Mouse (Mus musculus) left cerebral cortex, adult 18-20 months (tissue): ENCODE measurements around the gene Disp3. TPM values are rescaled to one million over a fixed set of nuclear protein-coding genes. Genes with fewer than 3 reads are reported as not detected.
A peak's percentile ranks its signal among the peaks of the same experiment; 100 is the strongest.

Source experiments
- DNase-seq, 2 experiments: peaks; one replicate each; pipeline ENCODE4 v3.0.0; 2021 to 2022; ENCODE audit warnings: low spot score in 2 of 2, mixed read lengths in 1 of 2
- long read RNA-seq, 2 experiments: library from polyadenylated mRNA; stranded (forward); transcript quantifications; one replicate each; pipeline ENCODE4 v2.0.0; 2021
- total RNA-seq, 2 experiments: library from RNA; stranded (reverse); gene quantifications; 2 replicates each; pipeline ENCODE4 v1.2.3; 2021

Disp3 gene
- 10 to 100 TPM; 23.4 to 30.0 TPM for total RNA-seq
- long read RNA-seq, experiment 1, full-length matches to known transcripts, result 31 of 55 reads
- long read RNA-seq, experiment 1, partial matches to known transcripts, result 11 of 55 reads
- long read RNA-seq, experiment 1, other reads (novel, unspliced or antisense), result 13 of 55 reads
- long read RNA-seq, experiment 2, full-length matches to known transcripts, result 11 of 27 reads
- long read RNA-seq, experiment 2, partial matches to known transcripts, result 9 of 27 reads
- long read RNA-seq, experiment 2, other reads (novel, unspliced or antisense), result 7 of 27 reads

GRCm38 (mm10) chr4:148287476-148288054, at the start of gene Disp3:
TSS of gene Disp3 (minus strand) at chr4:148287965.
- no peak for DNase-seq

GRCm38 (mm10) chr4:148330269-148330668, 42.5 kb upstream of the Disp3 start:
- DNase-seq, result no peak

GRCm38 (mm10) chr4:148329431-148329830, 41.7 kb upstream of the Disp3 start:
- DNase-seq, result no peak

- no peak for DNase-seq
Observed at GRCm38 (mm10) chr4:148328237-148328636, 40.5 kb upstream of the Disp3 start.

- no peak for DNase-seq
Observed at GRCm38 (mm10) chr4:148327266-148327997, 39.7 kb upstream of the Disp3 start.

GRCm38 (mm10) chr4:148326791-148327190, 39.0 kb upstream of the Disp3 start:
- no peak for DNase-seq

GRCm38 (mm10) chr4:148325951-148326350, 38.2 kb upstream of the Disp3 start:
- DNase-seq, result peak in 1 of 2 experiments; percentile 22

GRCm38 (mm10) chr4:148325057-148325456, 37.3 kb upstream of the Disp3 start:
- DNase-seq, result no peak

- DNase-seq, result no peak
Observed at GRCm38 (mm10) chr4:148322152-148322551, 34.4 kb upstream of the Disp3 start.

- no peak for DNase-seq
Observed at GRCm38 (mm10) chr4:148319366-148319765, 31.6 kb upstream of the Disp3 start.

GRCm38 (mm10) chr4:148315377-148316175, 27.8 kb upstream of the Disp3 start:
- DNase-seq, result no peak

- peak; percentile 15 to 33 for DNase-seq
Observed at GRCm38 (mm10) chr4:148314396-148314795, 26.6 kb upstream of the Disp3 start.

GRCm38 (mm10) chr4:148313601-148314000, 25.8 kb upstream of the Disp3 start:
- no peak for DNase-seq

- no peak for DNase-seq
Observed at GRCm38 (mm10) chr4:148312296-148313116, 24.7 kb upstream of the Disp3 start.

- no peak for DNase-seq
Observed at GRCm38 (mm10) chr4:148310845-148311244, 23.1 kb upstream of the Disp3 start.

- no peak for DNase-seq
Observed at GRCm38 (mm10) chr4:148310126-148310525, 22.4 kb upstream of the Disp3 start.

GRCm38 (mm10) chr4:148306406-148307083, 18.8 kb upstream of the Disp3 start:
- DNase-seq, result peak in 1 of 2 experiments; percentile 35

- DNase-seq, result peak in 1 of 2 experiments; percentile 32
Observed at GRCm38 (mm10) chr4:148298720-148299119, 11.0 kb upstream of the Disp3 start.

- DNase-seq, result peak; percentile 54 to 71
Observed at GRCm38 (mm10) chr4:148297640-148298039, 9.9 kb upstream of the Disp3 start.

GRCm38 (mm10) chr4:148293319-148293718, 5.6 kb upstream of the Disp3 start:
- DNase-seq, result no peak
